12 mouse cellular contexts compared by ENCODE assay signal in the genomic region with DNA sequence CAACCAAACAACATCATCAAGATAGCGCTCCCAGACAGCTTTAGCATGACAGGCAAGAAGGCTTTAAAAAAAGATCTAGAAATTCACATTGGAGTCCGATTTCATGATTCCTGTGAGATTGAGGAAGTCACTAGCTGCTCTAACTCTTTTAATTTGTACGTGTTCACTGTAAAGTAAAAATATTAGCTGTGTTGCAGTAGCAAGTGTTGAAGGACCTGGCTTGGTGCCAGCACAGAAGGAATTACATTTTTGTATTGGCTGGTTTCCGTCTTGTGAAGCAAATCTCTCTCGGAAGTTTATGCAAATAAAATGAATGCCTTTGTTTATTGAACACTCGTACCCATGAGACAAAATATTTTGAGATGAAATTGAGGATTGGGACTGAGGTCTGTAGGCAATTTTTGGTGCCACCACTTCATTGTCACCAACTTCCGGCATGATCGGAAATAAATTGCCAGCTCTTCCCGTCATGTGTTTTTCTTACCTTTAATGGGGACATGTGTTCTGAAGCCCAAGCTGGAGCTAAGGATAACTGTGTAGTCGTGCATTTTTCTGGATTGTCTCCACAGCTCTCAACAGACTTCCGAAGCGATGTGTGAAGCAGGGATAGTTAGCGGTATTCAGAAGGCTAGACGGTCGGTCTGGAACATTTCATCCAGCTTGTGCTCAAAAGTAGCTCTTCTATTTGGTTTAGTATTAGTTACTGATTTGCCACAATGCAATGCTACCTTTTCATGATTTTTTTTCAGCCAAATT.
DNase-seq lines count a peak whose midpoint lies in the region; ATAC-seq lines count a peak whose summit lies in the region.
"Had no signal": no experiment of that assay in that cellular context is flagged by ENCODE, and none has a peak within 500 bp of the region (broad histone marks: within the 10 kb centered on the region; RNA-seq: fewer than 3 reads in every experiment).

No protein-coding gene starts in this region.

- no peak overlapping the region for H3K9ac ChIP-seq in kidney, embryonic 14.5 days (ENCODE audit: low read depth, low read length)
- H3K9ac ChIP-seq: neural tube, embryonic 12.5 days had no signal

- no peaks in the 10 kb centered on the region for H3K36me3 ChIP-seq in kidney, embryonic 14.5 days (ENCODE audit: control insufficient read depth, insufficient read depth, low read length)
- H3K36me3 ChIP-seq: neural tube, embryonic 12.5 days had no signal

- H3K9me3 ChIP-seq in kidney, embryonic 14.5 days (ENCODE audit: control insufficient read depth, low read length) = no peaks in the 10 kb centered on the region
- H3K9me3 ChIP-seq: neural tube, embryonic 12.5 days had no signal

- peak; percentile 6 for DNase-seq in adrenal gland, postnatal 10 days
- DNase-seq in adrenal gland, postnatal 36 days = no peak
- DNase-seq in kidney, postnatal 14 days = peak; percentile 3
- DNase-seq in layer of hippocampus, postnatal 14 days (ENCODE audit: low spot score in 2 of 2) = peak; percentile 16 to 20
- peak; percentile 45 to 53 for DNase-seq in right cerebral cortex, postnatal 10 days (ENCODE audit: low spot score in 2 of 2)
- no peak for DNase-seq in thymus, postnatal 25 days
- no peak for DNase-seq in adrenal gland, postnatal 25 days
- DNase-seq: heart, adult 11 months; heart, postnatal 4 days; liver had no signal

- no peaks in the 10 kb centered on the region for H3K27me3 ChIP-seq in kidney, embryonic 14.5 days (ENCODE audit: control insufficient read depth, insufficient read depth, low read length)
- H3K27me3 ChIP-seq: neural tube, embryonic 12.5 days had no signal

- no peaks in the 10 kb centered on the region for H3K4me1 ChIP-seq in kidney, embryonic 14.5 days (ENCODE audit: control insufficient read depth, insufficient read depth, low read length)
- H3K4me1 ChIP-seq: neural tube, embryonic 12.5 days had no signal

- H3K4me3 ChIP-seq in kidney, embryonic 14.5 days (ENCODE audit: low read length) = no peak overlapping the region
- H3K4me3 ChIP-seq: neural tube, embryonic 12.5 days had no signal

- no peak for ATAC-seq in kidney, embryonic 14.5 days (ENCODE audit: low FRiP score, low TSS enrichment)

- no peak overlapping the region for H3K4me2 ChIP-seq in kidney, embryonic 14.5 days (replicated peaks; ENCODE audit: low read depth, low read length)
- H3K4me2 ChIP-seq: neural tube, embryonic 12.5 days had no signal

- no peak overlapping the region for H3K27ac ChIP-seq in kidney, embryonic 14.5 days (ENCODE audit: low read depth, low read length)
- H3K27ac ChIP-seq: neural tube, embryonic 12.5 days had no signal

- WGBS in kidney, embryonic 14.5 days = 84% methylated on average over 15 of the region's 15 CpGs

Comparison
In these comparisons a context has a peak if more than half of its experiments do, and no peak if none do; other contexts are left out.
1. DNase-seq: peak in adrenal gland, postnatal 10 days (single experiment), kidney, postnatal 14 days (single experiment), layer of hippocampus, postnatal 14 days (2 of 2) and right cerebral cortex, postnatal 10 days (2 of 2); none in adrenal gland, postnatal 36 days (0 of 2), thymus, postnatal 25 days (single experiment) and adrenal gland, postnatal 25 days (single experiment).